Mouse (Mus musculus): ENCODE data around the gene Vps52.
"Not testable (repeated sequence)": the region's sequence is repeated elsewhere in the genome, so short reads cannot be mapped to it uniquely, and the experiment has no call there.

Vps52 gene

GRCm38 (mm10) chr17:33968927-33969326 is 13.3 kb downstream of the Vps52 start:
- DNase-seq: no peak

GRCm38 (mm10) chr17:33969394-33969793 is 13.8 kb downstream of the Vps52 start:
- no peak for DNase-seq

GRCm38 (mm10) chr17:33972691-33973090 is 17.1 kb downstream of the Vps52 start:
- no peak for DNase-seq

GRCm38 (mm10) chr17:33973572-33973971 is 18.0 kb downstream of the Vps52 start:
- DNase-seq: no peak

GRCm38 (mm10) chr17:33977861-33978557 is 22.4 kb downstream of the Vps52 start:
- DNase-seq: no peak

- DNase-seq: peak; percentile 60 to 73
These were observed 23.0 kb downstream of the Vps52 start for GRCm38 (mm10) chr17:33978631-33979031.

- DNase-seq: no peak
These were observed 24.0 kb downstream of the Vps52 start for GRCm38 (mm10) chr17:33979512-33980050.

- DNase-seq: no peak
These were observed 24.8 kb downstream of the Vps52 start for GRCm38 (mm10) chr17:33980181-33981035.

- DNase-seq: peak; percentile 77 to 88
These were observed 25.7 kb downstream of the Vps52 start for GRCm38 (mm10) chr17:33981192-33981909.

GRCm38 (mm10) chr17:33982136-33982535 is 26.5 kb downstream of the Vps52 start:
- DNase-seq: peak in 1 of 2 experiments; percentile 63

GRCm38 (mm10) chr17:33991788-33992664 is 36.4 kb downstream of the Vps52 start:
- DNase-seq: no peak

- DNase-seq: no peak
These were observed 39.3 kb downstream of the Vps52 start for GRCm38 (mm10) chr17:33994959-33995358.

- no peak for DNase-seq
These were observed 40.0 kb downstream of the Vps52 start for GRCm38 (mm10) chr17:33995651-33996050.

- DNase-seq: not testable (repeated sequence)
These were observed 41.4 kb downstream of the Vps52 start for GRCm38 (mm10) chr17:33997025-33997424.

- DNase-seq: not testable (repeated sequence)
These were observed 43.1 kb downstream of the Vps52 start for GRCm38 (mm10) chr17:33998697-33999096.

- peak; percentile 20 to 25 for DNase-seq
These were observed 43.9 kb downstream of the Vps52 start for GRCm38 (mm10) chr17:33999341-34000149.

GRCm38 (mm10) chr17:34000150-34000537 is 44.5 kb downstream of the Vps52 start, which contains the start of gene H2-K1:
TSS of gene H2-K1 (minus strand) at chr17:34000347.
- DNase-seq: peak; percentile 79 to 87

GRCm38 (mm10) chr17:34000796-34001195 is 45.2 kb downstream of the Vps52 start:
- not testable (repeated sequence) for DNase-seq

- DNase-seq: peak; percentile 35 to 44
These were observed 47.8 kb downstream of the Vps52 start for GRCm38 (mm10) chr17:34003426-34003825.

GRCm38 (mm10) chr17:34006570-34006969 is 51.0 kb downstream of the Vps52 start:
- DNase-seq: no peak

- DNase-seq: no peak
These were observed 54.5 kb downstream of the Vps52 start for GRCm38 (mm10) chr17:34010156-34010555.
